Mouse (Mus musculus): Measurements from ENCODE around the gene Gm10775.

Gm10775 gene

DNA sequence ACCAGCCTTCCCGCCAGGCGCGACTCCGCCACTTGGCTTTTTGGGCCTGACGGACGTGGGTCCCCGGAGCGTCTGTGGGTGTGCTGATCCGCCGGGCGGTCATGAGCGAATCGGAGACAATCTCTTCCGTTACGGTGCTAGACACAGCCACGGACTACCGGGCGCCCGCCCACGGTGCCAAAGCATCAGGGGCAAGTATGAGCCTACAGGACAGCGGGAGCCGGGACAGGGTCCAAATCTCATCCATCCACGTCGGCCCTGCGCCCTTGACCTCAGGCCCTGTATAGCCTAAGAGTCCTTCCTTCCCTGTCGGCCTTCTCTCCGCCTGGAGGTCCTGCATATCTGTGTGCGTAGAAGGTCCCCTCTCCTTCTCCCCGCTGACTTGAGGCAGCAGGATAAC lies at the start of gene Gm10775:
TSS of gene Gm10775 (plus strand) at position 301 of the 400 bp plus-strand sequence.
- no peak for DNase-seq (ENCODE audit: extremely low spot score, low spot score)

DNA sequence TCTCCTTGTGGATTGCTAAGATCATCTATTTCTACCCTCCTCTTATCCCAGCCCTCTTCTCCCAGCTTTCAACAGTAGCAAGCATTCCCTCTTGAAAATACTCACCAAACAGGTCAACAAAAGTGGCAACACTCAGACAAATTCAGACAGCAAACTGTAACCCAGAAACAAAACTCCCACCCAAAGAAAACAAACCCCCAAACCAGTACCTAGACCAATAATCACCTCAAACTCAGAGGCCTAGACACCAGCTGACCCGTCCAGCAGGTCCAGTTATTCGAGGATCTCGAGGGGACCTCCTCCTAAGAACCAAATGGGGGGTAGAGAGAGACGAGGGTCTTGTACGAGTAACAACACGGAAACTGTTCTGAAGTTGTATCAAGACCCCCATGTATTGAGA lies 33.4 kb upstream of the Gm10775 start:
- DNase-seq (ENCODE audit: extremely low spot score, low spot score), result no peak

DNA sequence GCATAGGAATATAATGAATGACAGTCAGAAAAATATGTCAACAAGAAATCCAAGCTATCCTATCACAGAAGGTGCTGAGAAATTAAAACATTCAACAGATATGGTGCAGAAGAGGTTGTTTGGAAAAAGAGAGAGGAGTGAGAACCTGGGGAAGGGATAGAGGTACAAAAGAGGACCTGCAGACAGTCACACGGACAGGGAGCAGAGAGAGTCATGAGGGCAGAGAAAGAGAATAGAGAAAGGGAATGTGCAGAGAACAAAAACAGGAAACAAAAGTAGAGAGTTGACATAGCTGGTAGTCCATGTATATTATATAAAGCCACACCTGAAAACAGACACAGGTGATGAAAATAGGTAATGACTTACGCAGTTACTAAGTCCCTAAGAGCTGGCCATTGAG lies 32.7 kb upstream of the Gm10775 start:
- no peak for DNase-seq (ENCODE audit: extremely low spot score, low spot score)

DNA sequence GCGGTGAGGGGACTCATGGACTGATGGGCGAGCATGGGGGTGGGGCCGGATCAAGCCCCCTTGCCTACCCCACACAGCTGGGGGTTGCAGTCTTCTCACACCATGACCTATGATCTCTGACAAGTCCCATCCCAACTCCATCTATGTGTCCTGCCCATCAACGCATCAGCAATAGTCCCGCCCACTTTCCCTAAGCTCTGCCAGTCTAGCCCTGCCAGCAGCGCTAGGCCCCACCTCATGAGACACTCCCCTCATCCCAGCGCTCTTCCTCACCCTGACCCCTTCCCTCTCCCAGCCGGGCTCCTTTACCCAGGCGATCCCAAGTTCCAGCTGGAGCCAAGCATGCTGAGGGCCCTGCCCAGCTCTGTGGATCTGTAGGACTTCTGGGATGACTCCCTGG lies 22.1 kb upstream of the Gm10775 start:
- DNase-seq (ENCODE audit: extremely low spot score, low spot score), result no peak

DNA sequence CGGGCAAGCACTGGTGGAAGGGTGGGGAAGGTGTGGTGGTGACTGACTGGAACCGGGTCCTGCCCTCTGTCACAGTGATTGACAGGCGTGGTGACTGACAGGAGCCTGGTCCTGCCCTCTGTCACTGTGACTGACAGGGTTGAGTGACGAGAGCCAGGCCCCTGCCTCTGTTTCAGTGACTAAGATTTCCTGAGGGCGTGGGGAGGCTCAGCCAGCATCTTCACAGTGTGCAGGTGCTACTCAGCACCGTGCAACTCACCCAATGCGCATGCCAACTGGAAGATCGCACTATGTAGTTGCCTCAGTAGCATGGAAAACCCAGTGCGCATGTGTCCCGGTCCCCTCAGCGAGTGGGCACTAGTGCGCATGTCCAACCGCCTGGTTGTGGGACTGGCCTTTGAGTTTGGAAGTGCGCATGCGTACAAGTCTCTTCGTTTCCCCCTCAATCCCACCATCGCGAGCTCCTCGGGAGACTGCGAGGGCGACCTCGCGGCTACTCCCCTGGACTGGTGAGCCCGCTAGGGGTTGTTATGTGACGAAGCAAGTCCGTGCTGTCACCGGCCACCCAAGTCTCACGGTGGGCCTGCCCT lies 18.7 kb upstream of the Gm10775 start:
- peak; percentile 91 for DNase-seq (ENCODE audit: extremely low spot score, low spot score)

DNA sequence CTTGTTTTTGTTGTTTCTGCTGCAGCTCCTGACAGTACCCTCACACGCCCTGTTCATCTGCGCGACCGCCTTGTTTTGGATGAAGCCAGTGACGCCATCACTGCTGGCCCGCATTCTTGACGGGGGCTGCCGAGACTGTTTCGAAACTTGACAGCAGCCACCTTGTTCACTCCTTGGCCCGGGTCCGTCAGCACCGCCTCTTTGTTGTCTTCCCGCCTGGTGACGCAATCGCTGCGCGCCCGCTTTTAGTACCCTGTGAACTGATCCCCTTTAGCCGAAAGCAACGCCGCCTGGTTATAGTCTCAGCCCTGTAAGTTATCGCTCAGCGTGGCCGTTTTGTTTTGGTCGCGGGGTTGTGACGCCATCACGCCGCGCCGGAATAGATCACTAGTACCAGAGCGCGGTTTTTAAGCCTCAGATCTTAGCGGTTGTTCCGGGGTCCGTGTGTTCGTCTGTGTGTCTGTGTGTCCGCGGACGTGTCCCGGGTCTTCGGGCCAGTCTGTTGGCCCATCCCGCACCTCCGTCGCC lies 18.2 kb upstream of the Gm10775 start:
- peak; percentile 94 for DNase-seq (ENCODE audit: extremely low spot score, low spot score)

DNA sequence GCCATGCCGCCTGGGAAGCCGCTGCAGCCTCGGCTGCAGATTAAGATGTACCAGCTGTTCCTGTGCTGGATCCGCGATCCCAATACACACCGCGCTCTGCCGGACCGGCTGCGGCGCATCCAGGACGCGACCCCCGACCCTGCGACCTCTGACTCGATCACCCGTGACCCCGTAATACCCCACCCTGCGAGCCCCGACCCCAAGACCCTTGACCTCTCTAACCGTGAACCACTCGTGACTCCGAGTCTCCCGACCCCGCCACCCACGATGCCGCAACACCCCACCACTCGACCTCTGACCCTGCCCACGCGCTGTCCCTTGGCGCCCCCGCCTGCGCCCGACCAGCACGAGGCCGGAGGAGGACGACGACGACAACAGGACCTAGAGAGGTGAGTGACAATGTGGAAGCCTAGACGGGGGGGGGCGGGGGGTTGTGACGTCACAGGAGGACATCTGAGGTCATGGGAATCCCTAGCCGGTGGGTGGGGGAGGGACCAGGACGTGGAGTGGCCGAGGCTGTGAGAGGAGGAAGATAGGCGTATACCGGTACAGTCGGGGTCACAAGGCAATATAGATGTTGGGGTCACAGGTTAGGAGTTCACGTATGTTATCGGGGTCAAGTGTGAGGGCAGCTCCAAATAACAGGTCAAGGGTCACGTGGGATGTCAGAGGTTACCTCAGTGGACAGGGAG lies 17.6 kb upstream of the Gm10775 start:
- DNase-seq (ENCODE audit: extremely low spot score, low spot score), result peak; percentile 43

DNA sequence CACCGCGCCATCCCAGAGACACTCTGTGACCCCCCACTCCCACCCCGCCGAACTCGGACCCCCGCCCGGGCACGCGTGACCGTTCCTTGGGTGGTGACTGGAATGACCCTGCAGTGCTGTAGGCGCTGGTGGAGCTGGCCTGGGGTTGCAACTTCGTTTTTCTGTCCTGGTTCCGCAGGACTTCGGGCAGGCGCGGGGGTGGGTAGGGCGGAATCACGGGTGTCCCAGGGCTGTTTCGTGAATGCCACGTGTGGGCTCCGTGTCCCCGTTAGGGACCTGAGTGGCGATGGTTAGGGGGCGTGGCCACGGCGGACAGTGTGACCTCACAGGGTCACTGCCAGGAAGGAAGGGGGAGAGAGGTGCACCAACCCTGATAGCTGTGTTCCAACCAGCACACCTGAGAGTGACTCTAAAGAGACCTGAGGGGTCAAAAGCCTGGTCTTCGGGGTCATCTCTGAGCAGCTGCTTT lies 17.0 kb upstream of the Gm10775 start:
- no peak for DNase-seq (ENCODE audit: extremely low spot score, low spot score)

DNA sequence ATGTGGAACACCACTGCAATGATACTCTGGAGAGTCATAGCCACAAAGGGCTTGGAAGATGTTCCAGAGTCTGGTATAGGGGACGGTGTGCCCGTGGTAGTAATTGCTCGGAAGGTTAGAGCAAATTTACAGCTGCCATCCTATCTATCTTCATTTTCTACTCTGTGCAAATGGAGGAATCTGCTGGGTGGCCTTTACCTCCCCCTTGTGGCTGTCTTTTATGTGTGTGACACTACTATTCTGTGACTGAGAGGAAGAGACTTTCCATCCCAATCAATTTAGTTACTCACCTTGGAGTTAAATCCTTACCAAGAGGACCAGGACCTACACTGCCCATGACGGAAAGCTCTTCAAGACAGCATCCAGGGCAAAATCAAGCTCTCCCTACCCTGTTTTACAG lies 16.1 kb upstream of the Gm10775 start:
- DNase-seq (ENCODE audit: extremely low spot score, low spot score), result no peak

DNA sequence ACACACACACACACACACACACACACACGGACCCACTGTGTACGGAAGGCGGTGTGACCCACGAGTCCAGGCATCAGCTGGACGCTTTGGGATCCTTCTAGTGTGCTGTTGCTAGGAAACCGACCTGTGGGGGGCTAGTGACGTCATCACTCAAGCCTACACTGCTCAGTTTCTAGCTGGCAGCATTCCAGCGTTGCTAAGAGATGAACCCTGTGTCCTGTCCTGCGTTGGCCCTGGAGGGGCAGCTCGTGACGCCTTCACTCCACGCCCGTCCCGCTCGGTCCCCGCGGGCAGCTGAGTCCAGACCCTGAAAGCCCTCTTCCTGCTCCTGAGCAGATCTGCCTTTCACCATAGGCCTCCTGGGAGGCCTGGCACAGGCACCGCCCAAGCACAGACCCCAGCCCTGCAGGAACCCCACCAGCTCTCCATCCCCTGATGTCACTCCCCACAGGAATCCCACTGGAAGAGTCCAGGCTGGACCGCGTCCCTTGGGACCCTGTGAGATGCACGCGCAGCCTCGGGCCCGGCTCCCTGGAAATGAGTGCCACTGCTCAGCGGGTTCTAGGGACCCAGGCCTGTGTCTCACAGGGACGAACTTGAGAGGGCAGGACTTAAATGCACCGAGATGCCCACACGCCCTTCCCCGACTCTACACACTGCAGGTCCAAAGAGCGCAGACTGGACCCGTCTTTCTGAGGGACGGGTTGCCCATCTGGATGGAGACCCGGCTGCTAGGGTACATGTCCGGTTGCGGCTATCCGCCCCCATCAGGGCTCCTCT lies 974 bp upstream of the Gm10775 start:
- DNase-seq (ENCODE audit: extremely low spot score, low spot score), result no peak

DNA sequence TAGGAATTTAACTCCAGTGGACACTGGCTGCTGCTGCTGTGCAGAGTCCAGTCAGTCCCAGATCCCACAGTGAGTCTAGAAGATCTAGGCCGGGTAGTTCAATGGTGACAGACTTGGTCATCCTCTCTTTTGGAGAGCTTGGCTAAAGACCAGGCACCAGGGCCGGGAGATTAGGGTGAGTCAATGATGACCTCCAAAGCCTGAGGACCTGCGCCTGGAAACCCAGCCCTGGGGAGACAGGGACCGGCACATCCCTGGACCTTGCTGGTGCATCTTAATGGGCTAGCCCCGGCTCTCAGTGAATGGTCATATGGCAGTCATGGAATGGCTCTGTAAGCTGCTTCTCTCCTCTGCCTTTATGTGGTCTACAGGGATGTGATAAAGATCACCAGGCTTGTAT lies 2.7 kb downstream of the Gm10775 start:
- DNase-seq (ENCODE audit: extremely low spot score, low spot score), result no peak

DNA sequence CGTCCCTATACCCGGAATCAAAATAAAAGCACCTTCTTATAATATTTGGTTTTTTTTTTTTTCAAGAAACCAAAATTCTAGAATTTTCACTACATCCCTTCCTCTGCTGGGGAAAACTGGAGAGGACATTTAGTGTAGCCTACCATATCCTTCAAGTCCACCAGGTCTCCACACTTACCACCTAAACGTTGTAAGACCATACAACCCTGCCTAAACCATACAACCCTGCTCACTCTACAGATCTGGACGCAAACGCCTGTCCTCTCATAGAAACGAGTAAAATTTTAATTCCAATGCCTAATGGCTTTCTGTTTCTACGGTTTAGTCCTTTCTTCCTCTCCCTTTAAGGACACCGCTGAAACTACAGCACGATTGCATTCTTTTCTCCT lies 18.6 kb downstream of the Gm10775 start:
- no peak for DNase-seq (ENCODE audit: extremely low spot score, low spot score)

DNA sequence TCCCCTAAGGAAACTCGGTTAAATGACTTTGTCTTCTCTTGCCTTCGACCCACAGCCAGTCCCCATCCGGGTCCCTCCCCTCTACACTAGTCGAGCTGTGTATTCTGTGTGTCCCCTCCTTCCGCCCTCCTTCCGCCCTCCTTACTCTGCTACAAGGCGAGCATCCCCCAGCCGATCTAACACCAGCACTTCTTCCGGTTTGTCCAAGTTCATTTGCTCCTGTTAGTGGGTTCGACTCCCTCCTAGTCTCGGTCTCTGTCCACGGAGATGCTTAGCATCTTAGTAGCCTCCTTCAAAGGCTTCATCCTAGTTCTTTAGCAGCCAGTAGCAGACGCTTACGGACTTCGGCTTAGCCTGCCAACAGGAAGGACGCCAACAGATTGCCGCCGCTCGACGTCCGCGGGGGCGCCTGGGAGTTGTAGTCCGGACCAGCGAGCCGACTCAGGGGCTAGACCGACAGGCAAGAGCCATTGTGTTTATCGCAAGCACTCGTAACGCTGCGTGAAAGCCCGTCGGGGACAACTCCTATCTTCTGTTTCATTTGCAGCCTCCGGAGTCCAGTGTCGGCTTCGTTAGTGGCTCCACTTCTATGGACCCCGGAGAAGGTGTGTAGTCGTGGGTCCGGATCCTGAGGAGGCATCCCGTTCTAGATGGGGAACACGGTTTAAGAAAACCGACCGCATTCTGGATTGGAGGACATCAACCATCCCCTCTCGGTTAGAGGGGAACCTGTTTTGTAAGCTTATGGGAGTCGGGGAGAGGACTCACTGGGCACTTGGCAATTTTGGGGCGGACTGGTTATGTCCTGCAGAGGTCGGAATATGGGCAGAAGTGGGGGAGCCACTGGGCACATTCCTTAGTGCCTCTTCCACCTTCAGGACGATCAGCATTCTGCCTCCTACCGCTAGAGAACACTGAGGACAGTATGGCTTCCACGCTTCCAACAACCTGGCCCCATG lies 19.3 kb downstream of the Gm10775 start, which contains the start of gene Zfp369:
TSS of gene Zfp369 (plus strand) at position 432 of the 959 bp plus-strand sequence.
- DNase-seq (ENCODE audit: extremely low spot score, low spot score), result peak; percentile 91

DNA sequence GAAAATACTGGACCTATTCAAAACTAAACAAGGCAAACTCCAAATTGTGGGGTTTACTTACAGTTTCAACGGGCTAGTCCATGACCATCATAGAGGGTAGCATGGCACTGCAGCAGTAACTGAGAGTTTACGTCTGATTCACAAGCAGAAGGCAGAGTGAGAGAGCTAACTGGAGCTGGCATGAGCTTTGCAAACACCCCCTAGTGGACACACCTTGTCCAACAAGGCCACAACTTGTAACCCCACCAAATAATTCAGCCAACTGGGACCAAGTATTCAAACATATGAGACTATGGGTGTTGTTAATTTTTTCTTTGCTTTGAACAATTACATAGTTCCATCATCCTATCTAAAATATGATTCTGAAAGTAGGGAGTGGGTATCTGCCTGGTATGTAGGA lies 27.4 kb downstream of the Gm10775 start:
- no peak for DNase-seq (ENCODE audit: extremely low spot score, low spot score)

DNA sequence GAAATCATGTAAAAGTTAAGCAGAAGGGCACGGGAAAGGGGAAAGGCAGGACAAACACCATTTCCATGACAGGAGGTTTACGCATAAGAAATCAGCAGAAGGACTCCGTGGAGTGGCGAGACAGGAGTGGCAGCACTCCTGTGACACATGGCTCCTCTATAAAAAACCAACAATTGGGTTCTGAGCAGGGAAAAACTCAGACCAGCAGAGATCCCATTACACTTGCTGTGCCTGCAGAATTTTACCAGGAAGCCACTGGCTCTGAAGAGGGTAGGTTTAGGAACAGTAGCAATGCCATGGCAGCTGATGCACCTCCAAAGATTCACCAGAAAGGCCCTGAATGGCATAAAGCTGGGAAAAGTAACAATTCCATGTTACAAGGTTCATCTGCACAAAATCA lies 37.0 kb downstream of the Gm10775 start:
- no peak for DNase-seq (ENCODE audit: extremely low spot score, low spot score)

Measured in neural tube, embryonic 10.5 days (tissue).